Mouse (Mus musculus): ENCODE results near the gene Myh7. TPM values are rescaled to one million over a fixed set of nuclear protein-coding genes. Genes with fewer than 3 reads are reported as not detected.

The Myh7 gene
- polyA plus RNA-seq, 1 experiment from 2014 or later: 2.0 TPM

- H3K36me3 ChIP-seq (ENCODE audit: control insufficient read depth, insufficient read depth, low read length): peaks cover 12% of the 10 kb centered on the region; the same call in 1 of the 2 replicates
- peak within 1 kb of the TSS; percentile 93 for H3K4me2 ChIP-seq (replicated peaks; ENCODE audit: low read depth, low read length)
- H3K4me3 ChIP-seq (ENCODE audit: low read length): peak within 1 kb of the TSS; percentile 50
- peak within 1 kb of the TSS; percentile 86 for H3K9ac ChIP-seq (ENCODE audit: low read depth, low read length)
- peak within 1 kb of the TSS; percentile 99 for H3K27ac ChIP-seq (ENCODE audit: low read depth, low read length)
- H3K27me3 ChIP-seq (ENCODE audit: control insufficient read depth, insufficient read depth, low read length): no peaks in the 10 kb centered on the region
- 2% methylated on average over 57 of the region's 57 CpGs for WGBS
- peaks cover 16% of the 10 kb centered on the region for H3K9me3 ChIP-seq (ENCODE audit: control insufficient read depth, low read length)
- peaks cover 23% of the 10 kb centered on the region for H3K4me1 ChIP-seq (ENCODE audit: control insufficient read depth, insufficient read depth, low read length)
- ATAC-seq (ENCODE audit: low FRiP score, low TSS enrichment): peak; percentile 50
Measured at GRCm38 (mm10) chr14:54925349-54926342, 68.8 kb downstream of the Myh7 start, which contains the start of gene Efs. Gene Efs, minus strand, starts transcription at chr14:54926126.

- H3K27ac ChIP-seq (ENCODE audit: low read depth, low read length): peak overlapping the region; percentile 99
- H3K27me3 ChIP-seq (ENCODE audit: control insufficient read depth, insufficient read depth, low read length): no peaks in the 10 kb centered on the region
- ATAC-seq (ENCODE audit: low FRiP score, low TSS enrichment): peak; percentile 53
- H3K4me2 ChIP-seq (replicated peaks; ENCODE audit: low read depth, low read length): peak overlapping the region; percentile 93
- peaks cover 20% of the 10 kb centered on the region for H3K36me3 ChIP-seq (ENCODE audit: control insufficient read depth, insufficient read depth, low read length)
- 16% methylated on average over 7 of the region's 7 CpGs for WGBS
- peak overlapping the region; percentile 86 for H3K9ac ChIP-seq (ENCODE audit: low read depth, low read length)
- peak overlapping the region; percentile 50 for H3K4me3 ChIP-seq (ENCODE audit: low read length)
- H3K9me3 ChIP-seq (ENCODE audit: control insufficient read depth, low read length): peaks cover 16% of the 10 kb centered on the region
- peaks cover 23% of the 10 kb centered on the region for H3K4me1 ChIP-seq (ENCODE audit: control insufficient read depth, insufficient read depth, low read length)
Measured at GRCm38 (mm10) chr14:54924641-54925348, 69.6 kb downstream of the Myh7 start.

MicroRNAs encoded within 50 kb of the gene (microRNA counts, 519-probe panel; counts per million panel counts)
- microRNA mmu-miR-208a (not detected), microRNA mmu-miR-208b (not detected)

Small RNA genes within 50 kb of the gene (microRNA-seq; reads per million reads assigned to microRNA genes)
- 1.7 reads per million for gene Mir208a
- gene Mir208b: 4.0 reads per million, percentile 16 among the genes with 10 or more reads in this experiment

Other genes with a start within 250 kb of the Myh7 start
- 5.8 and 12.1 TPM in 2 replicates for gene Slc7a8, start 212.7 kb downstream of the Myh7 start, polyA plus RNA-seq (2014; fragmentation: Nextera tagmentation; extraction: Ambion mirVana)
- not detected in 2 replicates for gene Rnf212b, start 180.5 kb downstream of the Myh7 start, polyA plus RNA-seq (2014; fragmentation: Nextera tagmentation; extraction: Ambion mirVana)
- 10.3 and 19.1 TPM in 2 replicates for gene Homez, start 123.7 kb downstream of the Myh7 start, polyA plus RNA-seq (2014; fragmentation: Nextera tagmentation; extraction: Ambion mirVana)
- 2.9 and 4.5 TPM in 2 replicates for gene Ppp1r3e, start 117.1 kb downstream of the Myh7 start, polyA plus RNA-seq (2014; fragmentation: Nextera tagmentation; extraction: Ambion mirVana)
- gene Bcl2l2, start 111.2 kb downstream of the Myh7 start, polyA plus RNA-seq (2014; fragmentation: Nextera tagmentation; extraction: Ambion mirVana): 5.3 and 6.1 TPM in 2 replicates
- gene Gm20521, start 111.2 kb downstream of the Myh7 start, polyA plus RNA-seq (2014; fragmentation: Nextera tagmentation; extraction: Ambion mirVana): 0.44 TPM in 1 of 2 replicates, not detected in the other
- 178 and 227 TPM in 2 replicates for gene Pabpn1, start 102.1 kb downstream of the Myh7 start, polyA plus RNA-seq (2014; fragmentation: Nextera tagmentation; extraction: Ambion mirVana)
- gene Slc22a17, start 81.5 kb downstream of the Myh7 start, polyA plus RNA-seq (2014; fragmentation: Nextera tagmentation; extraction: Ambion mirVana): 41.0 and 58.9 TPM in 2 replicates
- 26.2 and 33.8 TPM in 2 replicates for gene Efs, start 68.5 kb downstream of the Myh7 start, polyA plus RNA-seq (2014; fragmentation: Nextera tagmentation; extraction: Ambion mirVana)
- gene Il25, start 61.9 kb downstream of the Myh7 start, polyA plus RNA-seq (2014; fragmentation: Nextera tagmentation; extraction: Ambion mirVana): 0.24 TPM in 1 of 2 replicates, not detected in the other
- 0.89 and 3.3 TPM in 2 replicates for gene Cmtm5, start 58.4 kb downstream of the Myh7 start, polyA plus RNA-seq (2014; fragmentation: Nextera tagmentation; extraction: Ambion mirVana)
- 0.30 and 0.54 TPM in 2 replicates for gene Myh6, start 27.7 kb downstream of the Myh7 start, polyA plus RNA-seq (2014; fragmentation: Nextera tagmentation; extraction: Ambion mirVana)
- not detected in 2 replicates for gene Gm17428, start 17.7 kb downstream of the Myh7 start, polyA plus RNA-seq (2014; fragmentation: Nextera tagmentation; extraction: Ambion mirVana)
- 80.8 and 109 TPM in 2 replicates for gene Ngdn, start 20.8 kb upstream of the Myh7 start, polyA plus RNA-seq (2014; fragmentation: Nextera tagmentation; extraction: Ambion mirVana)
- gene Zfhx2, start 97.7 kb upstream of the Myh7 start, polyA plus RNA-seq (2014; fragmentation: Nextera tagmentation; extraction: Ambion mirVana): 5.8 and 6.4 TPM in 2 replicates
- 14.5 and 21.8 TPM in 2 replicates for gene Thtpa, start 100.2 kb upstream of the Myh7 start, polyA plus RNA-seq (2014; fragmentation: Nextera tagmentation; extraction: Ambion mirVana)
- gene Ap1g2, start 112.0 kb upstream of the Myh7 start, polyA plus RNA-seq (2014; fragmentation: Nextera tagmentation; extraction: Ambion mirVana): 11.4 and 17.8 TPM in 2 replicates
- gene Jph4, start 122.3 kb upstream of the Myh7 start, polyA plus RNA-seq (2014; fragmentation: Nextera tagmentation; extraction: Ambion mirVana): 0.43 and 0.55 TPM in 2 replicates
- gene Dhrs2, start 227.4 kb upstream of the Myh7 start, polyA plus RNA-seq (2014; fragmentation: Nextera tagmentation; extraction: Ambion mirVana): 0.22 TPM in 1 of 2 replicates, not detected in the other

Measured in kidney, embryonic 14.5 days (tissue).